Mouse (Mus musculus) olfactory bulb, adult 2 months (tissue): ENCODE data around the gene Gprin2. TPM values are rescaled to one million over a fixed set of nuclear protein-coding genes. Genes with fewer than 3 reads are reported as not detected.

Experiments used
- H3K27ac ChIP-seq: fragments of 200-500 bp; 2 replicates; pipeline ENCODE4 v1.5.1; 2012; ENCODE audit warnings: low read depth, low read length; ENCODE audit not compliant: insufficient read depth
- H3K4me1 ChIP-seq: fragments of 200-500 bp; 2 replicates; pipeline ENCODE4 v1.6.1; 2012; ENCODE audit warnings: low read length; ENCODE audit not compliant: control insufficient read depth, insufficient read depth
- H3K4me3 ChIP-seq: fragments of 200-500 bp; 2 replicates; pipeline ENCODE4 v1.5.1; 2012; ENCODE audit warnings: mild to moderate bottlenecking, low read depth, low read length, moderate library complexity; ENCODE audit not compliant: insufficient read depth
- CTCF ChIP-seq: fragments of 200-500 bp; IDR thresholded peaks from 2 replicates; pipeline ENCODE4 v1.5.1; 2012; ENCODE audit warnings: low read depth, mild to moderate bottlenecking, low read length, moderate library complexity; ENCODE audit not compliant: insufficient read depth
- POLR2A ChIP-seq: fragments of 200-500 bp; IDR thresholded peaks from 2 replicates; pipeline ENCODE4 v1.6.1; 2012; ENCODE audit warnings: mild to moderate bottlenecking, low read depth, low read length, moderate library complexity; ENCODE audit not compliant: insufficient read depth
- WGBS: fragments of 180-500 bp; shearing (Covaris S2); methylation state at CpG from one replicate; pipeline ENCODE4 v1.1.7; 2018; 5-methylcytosine and 5-hydroxymethylcytosine counted together
- polyA plus RNA-seq: library from polyadenylated mRNA; stranded (reverse); fragments of >200 nt; gene quantifications from 2 replicates; pipeline ENCODE4 v1.2.4, GENCODE M21; 2012; ENCODE audit warnings: low replicate concordance; ENCODE audit not compliant: missing spikeins, insufficient read depth, insufficient read length

Gene Gprin2
- polyA plus RNA-seq, 1 experiment: not detected

DNA sequence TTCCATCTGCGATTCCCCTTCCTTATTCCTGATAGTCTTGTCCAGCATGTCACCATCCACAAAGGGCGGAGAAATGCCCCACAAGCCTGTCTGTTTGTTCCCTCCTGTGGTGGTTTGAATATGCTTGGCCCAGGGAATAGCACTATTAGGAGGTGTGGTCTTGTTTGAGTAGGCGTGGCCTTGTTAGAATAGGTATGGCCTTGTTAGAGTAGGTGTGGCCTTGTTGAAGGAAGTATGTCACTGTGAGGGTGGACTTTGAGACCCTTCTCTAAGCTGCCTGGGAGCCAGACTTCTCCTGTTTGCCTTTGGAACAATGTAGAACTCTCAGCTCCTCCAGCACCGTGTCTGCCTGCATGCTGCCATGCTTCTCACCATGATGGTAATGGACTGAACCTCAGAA lies 8.5 kb upstream of the Gprin2 start:
- no peak overlapping the region for H3K27ac ChIP-seq
- no peaks in the 10 kb centered on the region for H3K4me1 ChIP-seq
- no peak for TF ChIP-seq CTCF
- no peak for TF ChIP-seq POLR2A
- H3K4me3 ChIP-seq: no peak overlapping the region
- 90% methylated on average over 4 of the region's 4 CpGs for WGBS

DNA sequence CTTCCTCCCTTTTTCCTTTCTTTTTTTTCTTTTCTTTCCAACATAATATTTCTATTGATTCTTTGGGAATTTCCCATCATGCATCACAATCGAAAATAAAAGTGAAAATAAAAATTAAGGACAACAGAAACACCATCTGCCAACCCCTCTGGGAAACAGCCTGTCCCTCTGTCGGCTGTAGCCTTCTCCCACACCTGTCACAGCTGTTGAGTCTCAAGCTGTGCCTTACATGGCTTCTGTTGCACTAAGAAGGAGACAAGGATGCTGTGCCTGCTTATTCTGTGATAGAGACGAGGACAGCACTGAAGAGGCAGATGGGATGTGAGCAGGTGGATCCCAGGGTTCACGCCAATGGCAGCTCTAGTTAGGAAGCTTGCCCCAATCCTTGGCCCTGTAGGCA lies 7.6 kb upstream of the Gprin2 start:
- Histone ChIP-seq H3K4me3 (no peak overlapping the region), H3K4me1 (no peaks in the 10 kb centered on the region), H3K27ac (no peak overlapping the region)
- TF ChIP-seq CTCF (no peak), POLR2A (no peak)
- WGBS: 63% methylated on average over 4 of the region's 4 CpGs

- TF ChIP-seq CTCF (no peak), POLR2A (no peak)
- no peak overlapping the region for H3K4me3 ChIP-seq
- H3K4me1 ChIP-seq: no peaks in the 10 kb centered on the region
- H3K27ac ChIP-seq: no peak overlapping the region
- WGBS: 42% methylated on average over 2 of the region's 2 CpGs
Measured at GRCm38 (mm10) chr14:34208651-34209050, 7.2 kb upstream of the Gprin2 start.

DNA sequence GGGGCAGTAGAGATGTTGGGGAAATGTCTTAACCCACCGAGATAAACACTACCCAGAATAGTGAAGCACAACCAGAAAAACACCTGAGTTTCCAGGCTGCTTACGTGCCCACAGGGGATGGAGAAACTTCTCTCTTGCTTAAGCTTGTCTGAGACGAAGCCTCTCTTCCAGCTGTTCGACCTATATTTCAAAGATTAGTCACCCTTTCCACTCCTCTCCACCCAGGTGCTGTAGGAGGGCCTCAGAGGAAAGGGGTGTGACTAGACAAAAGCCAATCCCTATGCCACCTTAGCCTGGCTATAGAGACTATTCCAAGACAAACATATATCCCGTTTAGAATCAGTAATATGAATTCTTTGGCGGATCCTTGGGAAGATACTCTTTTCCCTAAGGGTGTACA lies 6.5 kb upstream of the Gprin2 start:
- TF ChIP-seq POLR2A (no peak), CTCF (no peak)
- WGBS: 77% methylated on average over 6 of the region's 6 CpGs
- Histone ChIP-seq H3K27ac (no peak overlapping the region), H3K4me1 (no peaks in the 10 kb centered on the region), H3K4me3 (no peak overlapping the region)

- peaks cover 13% of the 10 kb centered on the region for H3K4me1 ChIP-seq
- H3K4me3 ChIP-seq: peak overlapping the region; percentile 68
- WGBS: 11% methylated on average over 19 of the region's 19 CpGs
- no peak overlapping the region for H3K27ac ChIP-seq
- no peak for TF ChIP-seq CTCF
- no peak for TF ChIP-seq POLR2A
Measured at GRCm38 (mm10) chr14:34200738-34201230, 669 bp downstream of the Gprin2 start.

DNA sequence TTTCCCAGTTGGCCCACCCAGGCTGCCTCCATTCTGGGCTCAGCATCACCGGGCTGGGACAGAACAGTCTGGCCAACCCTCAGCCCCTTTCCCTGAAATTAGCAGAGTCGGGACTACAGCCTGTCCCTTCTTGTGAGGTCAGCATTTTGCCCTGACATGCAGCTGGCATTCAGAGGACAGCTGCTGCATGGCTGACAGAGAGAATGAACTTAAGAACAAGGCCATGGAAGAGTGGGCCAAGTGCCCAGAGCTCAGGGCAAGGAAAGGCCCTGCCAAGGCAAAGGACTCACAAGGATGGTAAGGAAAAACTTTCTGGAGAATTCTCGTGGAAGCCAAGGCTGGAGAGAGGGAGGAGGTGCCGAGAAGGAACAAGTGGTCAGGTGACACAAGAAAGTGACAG lies 4.7 kb downstream of the Gprin2 start:
- 54% methylated on average over 4 of the region's 4 CpGs for WGBS
- no peak overlapping the region for H3K27ac ChIP-seq
- no peak overlapping the region for H3K4me3 ChIP-seq
- peaks cover 11% of the 10 kb centered on the region for H3K4me1 ChIP-seq
- TF ChIP-seq CTCF (no peak), POLR2A (no peak)

DNA sequence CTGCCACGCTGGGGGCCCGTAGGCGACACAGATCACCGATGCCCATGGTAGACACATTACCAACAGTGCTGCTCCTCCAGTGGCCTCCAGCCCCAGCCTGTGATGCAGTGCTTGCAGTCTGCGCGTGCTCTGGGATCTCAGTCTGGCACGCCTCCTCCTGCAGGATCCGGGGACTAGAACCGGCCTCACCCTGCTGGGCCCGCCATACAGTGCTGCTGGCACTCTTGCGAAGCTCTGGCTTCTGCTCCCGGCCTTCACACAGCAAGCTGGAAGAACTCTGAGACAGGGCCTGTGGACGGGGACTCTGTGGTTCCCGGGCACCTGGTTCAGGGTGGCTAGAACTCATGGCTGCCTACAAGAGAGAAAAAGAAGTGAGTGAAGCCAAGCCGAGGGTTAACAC lies 6.0 kb downstream of the Gprin2 start:
- Histone ChIP-seq H3K27ac (no peak overlapping the region), H3K4me1 (peaks cover 6% of the 10 kb centered on the region; the same call in 1 of the 2 replicates), H3K4me3 (no peak overlapping the region)
- 94% methylated on average over 15 of the region's 15 CpGs for WGBS
- TF ChIP-seq CTCF (no peak), POLR2A (no peak)

DNA sequence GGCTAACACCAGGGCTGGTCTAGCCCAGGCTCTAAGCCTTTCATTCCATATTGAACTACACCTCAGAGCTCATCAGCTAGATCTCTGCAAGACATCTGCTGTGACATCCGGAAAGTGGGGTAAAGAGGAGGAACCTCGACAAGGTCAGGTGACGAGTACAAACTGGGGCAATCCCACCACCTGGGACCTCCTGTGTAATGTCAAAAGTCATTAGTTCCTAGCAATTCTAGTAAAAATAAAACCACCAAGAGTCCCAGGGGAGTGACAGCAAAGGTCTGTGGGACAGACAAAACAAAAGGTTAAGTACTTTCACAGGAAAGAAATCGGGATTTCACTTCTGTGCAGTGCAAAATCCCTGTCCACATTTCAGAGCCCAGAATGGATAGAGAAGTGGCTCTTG lies 7.6 kb downstream of the Gprin2 start:
- Histone ChIP-seq H3K4me3 (no peak overlapping the region), H3K27ac (no peak overlapping the region), H3K4me1 (peaks cover 6% of the 10 kb centered on the region; the same call in 1 of the 2 replicates)
- no peak for TF ChIP-seq CTCF
- no peak for TF ChIP-seq POLR2A
- 86% methylated on average over 4 of the region's 4 CpGs for WGBS

GRCm38 (mm10) chr14:34190361-34190760 lies 11.1 kb downstream of the Gprin2 start:
- 85% methylated on average over 7 of the region's 7 CpGs for WGBS
- H3K27ac ChIP-seq: no peak overlapping the region
- no peaks in the 10 kb centered on the region for H3K4me1 ChIP-seq
- TF ChIP-seq POLR2A (no peak), CTCF (no peak)
- no peak overlapping the region for H3K4me3 ChIP-seq

- Histone ChIP-seq H3K27ac (no peak overlapping the region), H3K4me3 (no peak overlapping the region), H3K4me1 (no peaks in the 10 kb centered on the region)
- WGBS: 76% methylated on average over 5 of the region's 5 CpGs
- TF ChIP-seq CTCF (peak; percentile 24; the same call in 1 of the 2 replicates), POLR2A (no peak)
Measured at GRCm38 (mm10) chr14:34188629-34189028, 12.8 kb downstream of the Gprin2 start.
